Mouse (Mus musculus) intestine, embryonic 14.5 days (tissue): ENCODE measurements around the gene Sez6l2. TPM values are rescaled to one million over a fixed set of nuclear protein-coding genes. Genes with fewer than 3 reads are reported as not detected.

Experiments
- ATAC-seq: fragments of 200-750 bp; cut with Nextera tagmentation; replicated peaks from 2 replicates; pipeline ENCODE4 v1.8.0; 2017; ENCODE audit warnings: low read depth, moderate number of reproducible peaks, moderate TSS enrichment, moderate library complexity; ENCODE audit not compliant: low FRiP score, low TSS enrichment
- DNase-seq: peaks from one replicate; pipeline ENCODE4 v3.0.0-alpha.2; 2018; ENCODE audit warnings: low spot score
- H3K27ac ChIP-seq: fragments of 300-500 bp; sonication (generic); 2 replicates; pipeline ENCODE4 v1.5.1; 2014; ENCODE audit warnings: low read depth, mild to moderate bottlenecking, control low read depth
- H3K27me3 ChIP-seq: fragments of 300-500 bp; sonication (generic); replicated peaks from 2 replicates; pipeline ENCODE4 v1.6.1; 2014; ENCODE audit warnings: low read length, control low read depth; ENCODE audit not compliant: control insufficient read depth, insufficient read depth
- H3K36me3 ChIP-seq: fragments of 300-500 bp; sonication (generic); 2 replicates; pipeline ENCODE4 v1.6.1; 2014; ENCODE audit warnings: low read length, control low read depth; ENCODE audit not compliant: control insufficient read depth, insufficient read depth
- H3K4me1 ChIP-seq: fragments of 300-500 bp; sonication (generic); replicated peaks from 2 replicates; pipeline ENCODE4 v1.6.1; 2014; ENCODE audit warnings: low read length, control low read depth, mixed read lengths; ENCODE audit not compliant: control insufficient read depth, insufficient read depth
- H3K4me2 ChIP-seq: fragments of 300-500 bp; sonication (generic); 2 replicates; pipeline ENCODE4 v1.6.1; 2014; ENCODE audit warnings: low read length
- H3K4me3 ChIP-seq: fragments of 300-500 bp; sonication (generic); 2 replicates; pipeline ENCODE4 v1.5.1; 2014; ENCODE audit warnings: low read depth, low read length, control low read depth, mixed read lengths
- H3K9ac ChIP-seq: fragments of 300-500 bp; sonication (generic); 2 replicates; pipeline ENCODE4 v1.6.1; 2014; ENCODE audit warnings: mild to moderate bottlenecking, low read length
- H3K9me3 ChIP-seq: fragments of 300-500 bp; sonication (generic); 2 replicates; pipeline ENCODE4 v1.6.1; 2016; ENCODE audit warnings: low read length, control low read depth; ENCODE audit not compliant: control insufficient read depth
- WGBS: fragments of 180-500 bp; shearing (Covaris S2); extraction: QIAGEN DNeasy Blood & Tissue Kit; methylation state at CpG from one replicate; pipeline ENCODE4 v1.1.7; 2014; 5-methylcytosine and 5-hydroxymethylcytosine counted together
- polyA plus RNA-seq: library from polyadenylated mRNA; unstranded; fragments of >200 nt; fragmentation: Nextera tagmentation; extraction: Ambion mirVana; gene quantifications from 2 replicates; pipeline ENCODE4 v1.2.1, GENCODE M21; 2014

Sez6l2 gene
- polyA plus RNA-seq, 1 experiment from 2014 or later, result 3.8 TPM

GRCm38 (mm10) chr7:127013385-127013784, 63.0 kb downstream of the Sez6l2 start:
- no peak overlapping the region for H3K4me2 ChIP-seq

DNA sequence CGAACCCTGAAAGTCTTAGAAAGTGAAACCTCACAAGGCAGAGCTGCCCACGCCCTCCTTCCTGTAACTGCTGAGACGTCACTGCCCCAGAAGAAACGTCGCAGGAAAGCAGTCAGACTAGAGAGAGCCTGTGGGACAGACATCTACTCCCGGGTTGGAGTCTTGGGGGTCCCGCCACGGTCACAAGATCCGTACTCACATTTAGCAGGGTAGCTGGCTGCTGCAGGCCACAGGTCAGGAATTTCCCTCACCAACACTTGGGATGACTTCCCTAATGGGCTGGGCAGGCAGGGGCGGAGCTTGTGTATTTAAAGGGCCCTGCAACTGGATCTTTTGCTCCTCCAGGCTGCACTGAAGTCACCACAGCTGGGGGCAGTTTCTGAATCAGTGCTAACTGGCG, 64.0 kb downstream of the Sez6l2 start, which contains the start of gene Mvp:
Mvp (minus strand) TSS at position 302 of the 400 bp plus-strand sequence.
- DNase-seq (peak; percentile 69), ATAC-seq (no peak)
- H3K4me1 ChIP-seq, result peaks cover 29% of the 10 kb centered on the region
- H3K27me3 ChIP-seq, result no peaks in the 10 kb centered on the region
- H3K4me3 ChIP-seq, result peak within 1 kb of the TSS; percentile 32
- WGBS, result 27% methylated on average over 11 of the region's 11 CpGs
- H3K9ac ChIP-seq, result peak within 1 kb of the TSS; percentile 8
- peak within 1 kb of the TSS; percentile 88 for H3K4me2 ChIP-seq
- H3K9me3 ChIP-seq, result no peaks in the 10 kb centered on the region
- H3K27ac ChIP-seq, result 0 out of 2 replicates have a peak within 1 kb of the TSS, but pooled peaks have one; percentile 35
- peaks cover 25% of the 10 kb centered on the region for H3K36me3 ChIP-seq

More at GRCm38 (mm10) chr7:127013385-127013784, 63.0 kb downstream of the Sez6l2 start:
- Histone ChIP-seq H3K27ac (no peak overlapping the region), H3K4me3 (no peak overlapping the region), H3K9ac (no peak overlapping the region), H3K27me3 (no peaks in the 10 kb centered on the region), H3K36me3 (peaks cover 25% of the 10 kb centered on the region), H3K9me3 (no peaks in the 10 kb centered on the region), H3K4me1 (peaks cover 34% of the 10 kb centered on the region)
- 97% methylated on average over 6 of the region's 6 CpGs for WGBS
- DNase-seq (no peak), ATAC-seq (no peak)

DNA sequence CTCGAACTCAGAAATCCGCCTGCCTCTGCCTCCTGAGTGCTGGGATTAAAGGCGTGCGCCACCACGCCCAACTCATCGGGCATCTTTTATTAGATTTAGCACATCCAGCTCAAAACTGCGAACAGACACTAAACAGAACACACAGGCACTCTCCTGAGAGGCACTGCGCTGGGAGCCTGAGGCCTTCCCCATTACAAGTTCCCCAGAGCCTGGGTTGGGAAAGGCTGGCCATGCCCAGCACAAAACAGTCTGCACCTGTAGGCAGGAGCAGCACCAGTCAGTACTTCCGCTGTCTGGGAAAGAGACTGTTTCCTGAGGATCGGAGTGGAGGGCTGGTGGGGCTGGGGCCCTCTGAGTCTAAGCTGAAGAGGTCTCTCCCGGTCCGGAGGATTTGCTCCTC, 64.6 kb downstream of the Sez6l2 start:
- H3K27me3 ChIP-seq, result no peaks in the 10 kb centered on the region
- no peak overlapping the region for H3K9ac ChIP-seq
- H3K36me3 ChIP-seq, result peaks cover 25% of the 10 kb centered on the region
- peak overlapping the region; percentile 60; the same call in 1 of the 2 replicates for H3K4me2 ChIP-seq
- no peaks in the 10 kb centered on the region for H3K9me3 ChIP-seq
- DNase-seq (no peak), ATAC-seq (no peak)
- H3K4me1 ChIP-seq, result peaks cover 32% of the 10 kb centered on the region
- 90% methylated on average over 12 of the region's 12 CpGs for WGBS
- no peak overlapping the region for H3K4me3 ChIP-seq
- H3K27ac ChIP-seq, result no peak overlapping the region

GRCm38 (mm10) chr7:127016081-127016480, 65.7 kb downstream of the Sez6l2 start:
- Histone ChIP-seq H3K36me3 (peaks cover 25% of the 10 kb centered on the region), H3K4me1 (peaks cover 36% of the 10 kb centered on the region), H3K4me3 (peak overlapping the region; percentile 72), H3K27me3 (no peaks in the 10 kb centered on the region), H3K4me2 (peak overlapping the region; percentile 88), H3K27ac (peak overlapping the region; percentile 87), H3K9ac (peak overlapping the region; percentile 73), H3K9me3 (no peaks in the 10 kb centered on the region)
- DNase-seq, result no peak
- peak; percentile 12; the same call in 1 of the 2 replicates for ATAC-seq
- under 1% methylated on average over 10 of the region's 10 CpGs for WGBS

- H3K27ac ChIP-seq, result peak within 1 kb of the TSS; percentile 87
- H3K27me3 ChIP-seq, result no peaks in the 10 kb centered on the region
- peak within 1 kb of the TSS; percentile 72 for H3K4me3 ChIP-seq
- H3K4me2 ChIP-seq, result peak within 1 kb of the TSS; percentile 88
- DNase-seq (no peak), ATAC-seq (no peak)
- peaks cover 25% of the 10 kb centered on the region for H3K36me3 ChIP-seq
- H3K9me3 ChIP-seq, result no peaks in the 10 kb centered on the region
- peak within 1 kb of the TSS; percentile 73 for H3K9ac ChIP-seq
- H3K4me1 ChIP-seq, result peaks cover 37% of the 10 kb centered on the region
Measured at GRCm38 (mm10) chr7:127016481-127016485, 65.9 kb downstream of the Sez6l2 start, which contains the start of gene Pagr1b. Gene Pagr1b, minus strand, starts transcription at chr7:127016484.

- H3K27me3 ChIP-seq, result no peaks in the 10 kb centered on the region
- H3K4me3 ChIP-seq, result peak overlapping the region; percentile 72
- H3K4me1 ChIP-seq, result peaks cover 40% of the 10 kb centered on the region
- H3K27ac ChIP-seq, result peak overlapping the region; percentile 87
- under 1% methylated on average over 22 of the region's 22 CpGs for WGBS
- DNase-seq (no peak), ATAC-seq (peak; percentile 33)
- peak overlapping the region; percentile 73 for H3K9ac ChIP-seq
- peak overlapping the region; percentile 88 for H3K4me2 ChIP-seq
- no peaks in the 10 kb centered on the region for H3K9me3 ChIP-seq
- peaks cover 25% of the 10 kb centered on the region for H3K36me3 ChIP-seq
Measured at GRCm38 (mm10) chr7:127016486-127016938, 66.1 kb downstream of the Sez6l2 start.

DNA sequence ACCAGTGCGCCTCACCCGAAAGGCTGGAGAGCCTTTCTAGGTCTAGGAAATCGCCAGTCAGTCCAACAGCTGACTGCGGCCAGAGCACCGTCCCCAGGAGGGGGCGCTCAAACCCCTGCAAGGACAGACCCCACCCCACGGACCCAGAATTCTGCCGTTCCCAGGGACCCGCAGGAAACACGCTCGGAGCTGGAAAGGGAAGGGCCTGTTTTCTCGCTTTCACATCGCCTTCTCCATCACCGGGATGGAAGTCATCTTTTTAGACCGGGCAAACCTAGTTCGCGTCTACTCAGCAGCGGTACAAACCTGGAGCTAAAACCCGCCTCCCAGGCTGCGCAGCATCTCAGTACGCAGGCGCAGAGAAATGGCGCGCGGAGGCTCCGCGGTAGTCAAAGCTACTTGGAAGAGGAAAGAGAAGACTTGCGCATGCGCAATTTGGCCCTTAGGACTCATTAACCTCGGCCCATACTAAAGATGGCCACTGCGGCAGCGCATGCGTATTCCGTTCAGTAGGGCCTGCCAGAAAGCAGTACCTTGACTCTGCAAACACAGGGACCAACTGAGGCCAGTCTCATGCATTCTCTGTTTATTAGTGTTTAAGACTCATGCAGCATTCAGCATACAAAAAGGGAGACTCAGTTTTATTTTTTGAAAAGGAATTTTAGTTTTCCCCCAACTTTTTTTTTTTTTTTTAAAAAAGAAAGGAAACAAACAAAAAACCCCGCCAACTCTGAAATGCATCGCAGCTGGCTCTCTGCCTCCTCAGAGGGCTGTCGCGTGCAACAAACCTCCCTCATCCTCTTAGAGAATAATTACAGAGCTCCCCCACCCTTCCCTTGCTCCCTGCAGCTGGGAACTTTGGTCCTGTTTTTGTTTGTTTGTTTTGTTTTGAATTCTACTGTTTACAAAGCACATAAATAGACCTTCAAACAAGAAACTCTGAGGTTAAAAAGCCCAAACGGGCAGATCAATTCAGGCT, 66.9 kb downstream of the Sez6l2 start, which contains the start of gene Pagr1a:
Pagr1a (minus strand) TSS at position 382 of the 979 bp plus-strand sequence.
- Histone ChIP-seq H3K9ac (peak within 1 kb of the TSS; percentile 73), H3K4me1 (peaks cover 47% of the 10 kb centered on the region), H3K36me3 (peaks cover 31% of the 10 kb centered on the region), H3K27ac (peak within 1 kb of the TSS; percentile 87), H3K27me3 (no peaks in the 10 kb centered on the region), H3K9me3 (no peaks in the 10 kb centered on the region), H3K4me3 (peak within 1 kb of the TSS; percentile 72), H3K4me2 (peak within 1 kb of the TSS; percentile 88)
- WGBS, result 3% methylated on average over 39 of the region's 39 CpGs
- DNase-seq (peak; percentile 99), ATAC-seq (peak; percentile 73)

- peaks cover 50% of the 10 kb centered on the region for H3K4me1 ChIP-seq
- H3K27ac ChIP-seq, result peak overlapping the region; percentile 65
- peaks cover 32% of the 10 kb centered on the region for H3K36me3 ChIP-seq
- H3K9me3 ChIP-seq, result no peaks in the 10 kb centered on the region
- no peak overlapping the region for H3K4me3 ChIP-seq
- WGBS, result 38% methylated on average over 6 of the region's 6 CpGs
- ATAC-seq, result no peak
- H3K4me2 ChIP-seq, result peak overlapping the region; percentile 88
- DNase-seq, result no peak
- no peaks in the 10 kb centered on the region for H3K27me3 ChIP-seq
- H3K9ac ChIP-seq, result no peak overlapping the region
Measured at GRCm38 (mm10) chr7:127017950-127018345, 67.6 kb downstream of the Sez6l2 start.
